Mouse (Mus musculus): Measurements from ENCODE around the gene Fbxo46. TPM values are rescaled to one million over a fixed set of nuclear protein-coding genes. Genes with fewer than 3 reads are reported as not detected.
"Not testable (repeated sequence)": the region's sequence is repeated elsewhere in the genome, so short reads cannot be mapped to it uniquely, and the experiment has no call there.

Gene Fbxo46
- polyA plus RNA-seq, 1 experiment = 28.9 TPM

- Histone ChIP-seq H3K9me3 (no peaks in the 10 kb centered on the region), H3K4me3 (replicated peaks) (peak overlapping the region; percentile 96), H3K27me3 (replicated peaks) (no peaks in the 10 kb centered on the region), H3K36me3 (replicated peaks; ENCODE audit: low read length) (peaks cover 49% of the 10 kb centered on the region), H3K4me1 (peaks cover 50% of the 10 kb centered on the region)
- no peak for TF ChIP-seq GATA1 (IDR thresholded peaks at IDR 0.05; ENCODE audit: borderline replicate concordance, low read length)
- no peak for TF ChIP-seq FLI1 (IDR thresholded peaks at IDR 0.05; ENCODE audit: low read length)
Observed at GRCm38 (mm10) chr7:19148180-19148874, 28.7 kb downstream of the Fbxo46 start.

- peaks cover 54% of the 10 kb centered on the region for H3K36me3 ChIP-seq (replicated peaks; ENCODE audit: low read length)
- H3K4me1 ChIP-seq = peaks cover 49% of the 10 kb centered on the region
- no peaks in the 10 kb centered on the region for H3K9me3 ChIP-seq
- no peaks in the 10 kb centered on the region for H3K27me3 ChIP-seq (replicated peaks)
- H3K4me3 ChIP-seq (replicated peaks) = peak within 1 kb of the TSS; percentile 96
- TF ChIP-seq FLI1 (IDR thresholded peaks at IDR 0.05; ENCODE audit: low read length) = no peak
- TF ChIP-seq GATA1 (IDR thresholded peaks at IDR 0.05; ENCODE audit: borderline replicate concordance, low read length) = 0 out of 3 replicates have a peak, but pooled peaks have one; percentile 20
Observed at GRCm38 (mm10) chr7:19148875-19149541, 29.3 kb downstream of the Fbxo46 start, which contains the start of gene Qpctl. TSS of gene Qpctl (minus strand) at chr7:19149291.

- Histone ChIP-seq H3K4me3 (replicated peaks) (peak within 1 kb of the TSS; percentile 96), H3K4me1 (peaks cover 49% of the 10 kb centered on the region), H3K9me3 (no peaks in the 10 kb centered on the region), H3K27me3 (replicated peaks) (no peaks in the 10 kb centered on the region), H3K36me3 (replicated peaks; ENCODE audit: low read length) (peaks cover 58% of the 10 kb centered on the region)
- TF ChIP-seq GATA1 (IDR thresholded peaks at IDR 0.05; ENCODE audit: borderline replicate concordance, low read length) (no peak), FLI1 (IDR thresholded peaks at IDR 0.05; ENCODE audit: low read length) (no peak)
Observed at GRCm38 (mm10) chr7:19149626-19150025, 30.0 kb downstream of the Fbxo46 start, which contains the start of gene Snrpd2. TSS of gene Snrpd2 (plus strand) at chr7:19149722.

- peaks cover 49% of the 10 kb centered on the region for H3K4me1 ChIP-seq
Observed at GRCm38 (mm10) chr7:19151121-19151520, 31.5 kb downstream of the Fbxo46 start.

GRCm38 (mm10) chr7:19154796-19155195 lies 35.1 kb downstream of the Fbxo46 start:
- H3K36me3 ChIP-seq (replicated peaks; ENCODE audit: low read length) = peaks cover 61% of the 10 kb centered on the region

More at GRCm38 (mm10) chr7:19151121-19151520, 31.5 kb downstream of the Fbxo46 start:
- Histone ChIP-seq H3K4me3 (replicated peaks) (peak overlapping the region; percentile 96), H3K36me3 (replicated peaks; ENCODE audit: low read length) (peaks cover 60% of the 10 kb centered on the region)
- not testable (repeated sequence) for H3K27me3 ChIP-seq (replicated peaks); H3K9me3 ChIP-seq

GRCm38 (mm10) chr7:19155825-19156475 lies 36.3 kb downstream of the Fbxo46 start:
- H3K4me1 ChIP-seq = peaks cover 44% of the 10 kb centered on the region
- H3K27me3 ChIP-seq (replicated peaks) = peaks cover 20% of the 10 kb centered on the region
- H3K36me3 ChIP-seq (replicated peaks; ENCODE audit: low read length) = peaks cover 61% of the 10 kb centered on the region
- no peaks in the 10 kb centered on the region for H3K9me3 ChIP-seq
- TF ChIP-seq GATA1 (IDR thresholded peaks at IDR 0.05; ENCODE audit: borderline replicate concordance, low read length) = no peak
- TF ChIP-seq FLI1 (IDR thresholded peaks at IDR 0.05; ENCODE audit: low read length) = no peak
- no peak overlapping the region for H3K4me3 ChIP-seq (replicated peaks)

More at GRCm38 (mm10) chr7:19154796-19155195, 35.1 kb downstream of the Fbxo46 start:
- no peaks in the 10 kb centered on the region for H3K9me3 ChIP-seq
- H3K27me3 ChIP-seq (replicated peaks) = peaks cover 11% of the 10 kb centered on the region
- peaks cover 43% of the 10 kb centered on the region for H3K4me1 ChIP-seq
- H3K4me3 ChIP-seq (replicated peaks) = no peak overlapping the region
- no peak for TF ChIP-seq FLI1 (IDR thresholded peaks at IDR 0.05; ENCODE audit: low read length)
- TF ChIP-seq GATA1 (IDR thresholded peaks at IDR 0.05; ENCODE audit: borderline replicate concordance, low read length) = no peak

GRCm38 (mm10) chr7:19157160-19157800 lies 37.6 kb downstream of the Fbxo46 start:
- TF ChIP-seq GATA1 (IDR thresholded peaks at IDR 0.05; ENCODE audit: borderline replicate concordance, low read length) = no peak
- TF ChIP-seq FLI1 (IDR thresholded peaks at IDR 0.05; ENCODE audit: low read length) = no peak
- Histone ChIP-seq H3K4me1 (peaks cover 35% of the 10 kb centered on the region), H3K27me3 (replicated peaks) (peaks cover 30% of the 10 kb centered on the region), H3K4me3 (replicated peaks) (peak overlapping the region; percentile 77), H3K9me3 (no peaks in the 10 kb centered on the region), H3K36me3 (replicated peaks; ENCODE audit: low read length) (peaks cover 49% of the 10 kb centered on the region)

GRCm38 (mm10) chr7:19158601-19159000 lies 38.9 kb downstream of the Fbxo46 start:
- H3K9me3 ChIP-seq = no peaks in the 10 kb centered on the region
- no peak for TF ChIP-seq GATA1 (IDR thresholded peaks at IDR 0.05; ENCODE audit: borderline replicate concordance, low read length)
- no peak for TF ChIP-seq FLI1 (IDR thresholded peaks at IDR 0.05; ENCODE audit: low read length)
- H3K4me3 ChIP-seq (replicated peaks) = no peak overlapping the region
- peaks cover 36% of the 10 kb centered on the region for H3K4me1 ChIP-seq
- H3K27me3 ChIP-seq (replicated peaks) = peaks cover 43% of the 10 kb centered on the region
- H3K36me3 ChIP-seq (replicated peaks; ENCODE audit: low read length) = peaks cover 37% of the 10 kb centered on the region

GRCm38 (mm10) chr7:19159411-19159810 lies 39.8 kb downstream of the Fbxo46 start:
- no peak for TF ChIP-seq FLI1 (IDR thresholded peaks at IDR 0.05; ENCODE audit: low read length)
- TF ChIP-seq GATA1 (IDR thresholded peaks at IDR 0.05; ENCODE audit: borderline replicate concordance, low read length) = no peak
- peak overlapping the region; percentile 57 for H3K4me3 ChIP-seq (replicated peaks)
- peaks cover 29% of the 10 kb centered on the region for H3K36me3 ChIP-seq (replicated peaks; ENCODE audit: low read length)
- peaks cover 50% of the 10 kb centered on the region for H3K27me3 ChIP-seq (replicated peaks)
- no peaks in the 10 kb centered on the region for H3K9me3 ChIP-seq
- peaks cover 40% of the 10 kb centered on the region for H3K4me1 ChIP-seq

Measured in megakaryocyte, embryonic 14.5 days (primary cell).